Mouse (Mus musculus): Measurements from ENCODE around the gene Gtpbp10. TPM values are rescaled to one million over a fixed set of nuclear protein-coding genes. Genes with fewer than 3 reads are reported as not detected.

Gtpbp10 gene
- 2.4 and 3.1 TPM in 2 replicates for polyA plus RNA-seq (2012; rRNA removed)

DNA sequence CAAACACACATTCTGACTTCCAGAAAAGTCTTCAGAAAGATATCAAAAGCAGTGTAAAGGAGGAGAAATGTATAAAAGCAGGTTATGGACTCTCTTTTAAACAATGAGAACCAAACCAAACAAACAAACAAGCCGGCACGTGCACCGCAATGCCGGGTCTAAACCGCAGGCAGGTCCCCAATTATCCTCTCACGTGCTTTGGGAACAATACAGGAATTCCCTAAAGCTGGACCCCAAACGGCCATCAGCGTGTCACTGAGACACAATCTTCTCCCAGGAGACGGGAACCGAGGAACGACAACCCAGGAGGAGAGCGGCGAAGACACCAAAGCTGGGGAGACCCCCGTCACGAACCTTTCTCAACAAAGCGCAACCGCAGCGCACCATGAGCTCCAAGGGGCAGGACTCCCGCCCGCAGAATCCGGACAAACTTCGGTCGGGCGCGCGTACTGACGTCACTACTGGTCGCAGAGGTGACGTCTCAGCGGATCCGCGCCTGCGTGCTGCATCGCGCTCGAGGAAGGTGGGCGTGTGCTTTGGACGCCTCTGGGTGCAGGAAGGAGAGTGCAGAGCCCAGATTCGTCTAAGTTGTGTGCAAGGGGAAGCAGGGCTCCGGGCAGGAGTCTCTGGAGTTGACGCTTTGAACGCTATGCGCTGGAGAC, at the start of gene Gtpbp10:
Gene Gtpbp10, minus strand, starts transcription at position 460 of the 662 bp plus-strand sequence.
- WGBS, result under 1% methylated on average over 43 of the region's 43 CpGs
- peak; percentile 70 for DNase-seq (ENCODE audit: low read depth, low spot score)

DNA sequence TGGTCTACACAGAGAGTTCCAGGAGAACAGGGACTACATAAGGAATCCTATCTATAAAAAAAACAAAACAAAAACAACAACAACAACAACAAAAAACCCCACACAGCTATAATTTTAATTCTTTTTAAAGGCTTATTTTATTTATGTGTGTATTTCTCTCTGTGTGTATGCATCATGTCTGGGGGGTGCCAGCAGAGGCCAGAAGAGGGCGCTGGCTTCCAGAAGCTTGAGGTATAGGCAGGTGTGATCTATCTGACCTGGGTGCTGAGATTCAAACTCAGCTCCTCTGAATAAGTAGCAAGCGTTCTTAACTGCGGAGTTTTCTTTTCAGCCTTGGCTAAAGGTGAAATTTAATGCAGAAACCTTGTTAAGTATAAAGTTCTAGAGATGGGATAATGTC, 28.3 kb upstream of the Gtpbp10 start:
- WGBS, result 84% methylated on average over 3 of the region's 3 CpGs
- DNase-seq (ENCODE audit: low read depth, low spot score), result no peak

- WGBS, result 1% methylated on average over 24 of the region's 24 CpGs
- DNase-seq (ENCODE audit: low read depth, low spot score), result no peak
These were observed 14.5 kb upstream of the Gtpbp10 start, which contains the start of gene Gm8773 for GRCm38 (mm10) chr5:5573749-5574317. TSS of gene Gm8773 (plus strand) at chr5:5573799.

- 59% methylated on average over 3 of the region's 3 CpGs for WGBS
- DNase-seq (ENCODE audit: low read depth, low spot score), result no peak
These were observed 3.1 kb upstream of the Gtpbp10 start for GRCm38 (mm10) chr5:5562435-5562834.

- WGBS, result 75% methylated on average over 4 of the region's 4 CpGs
- no peak for DNase-seq (ENCODE audit: low read depth, low spot score)
These were observed 1.8 kb upstream of the Gtpbp10 start for GRCm38 (mm10) chr5:5561041-5561706.

GRCm38 (mm10) chr5:5559798-5560197, 460 bp upstream of the Gtpbp10 start:
- 35% methylated on average over 8 of the region's 8 CpGs for WGBS
- no peak for DNase-seq (ENCODE audit: low read depth, low spot score)

- 88% methylated on average over 1 of the region's 1 CpGs for WGBS
- DNase-seq (ENCODE audit: low read depth, low spot score), result no peak
These were observed 8.2 kb downstream of the Gtpbp10 start for GRCm38 (mm10) chr5:5551110-5551509.

GRCm38 (mm10) chr5:5540385-5540784, 19.0 kb downstream of the Gtpbp10 start:
- no peak for DNase-seq (ENCODE audit: low read depth, low spot score)
- 68% methylated on average over 3 of the region's 3 CpGs for WGBS

DNA sequence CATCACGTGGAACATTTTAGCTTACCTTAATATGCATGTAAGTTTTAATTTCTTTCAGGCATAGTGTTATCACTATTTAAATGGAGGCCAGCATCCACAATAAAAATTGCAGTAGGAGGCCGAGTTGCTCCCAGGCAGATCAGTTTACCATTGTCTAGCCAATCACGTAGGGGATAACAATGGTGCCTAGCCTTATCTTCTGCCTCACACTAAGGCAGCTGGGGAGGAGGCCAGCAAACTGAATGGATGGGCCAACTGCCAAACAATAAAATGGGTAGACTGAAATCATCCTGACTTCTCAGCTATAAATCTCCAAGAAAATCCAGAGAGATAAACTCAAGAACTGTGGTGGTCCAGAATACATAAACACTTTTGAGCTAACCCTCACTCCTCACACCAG, 19.6 kb downstream of the Gtpbp10 start:
- WGBS, result 45% methylated on average over 3 of the region's 3 CpGs

DNA sequence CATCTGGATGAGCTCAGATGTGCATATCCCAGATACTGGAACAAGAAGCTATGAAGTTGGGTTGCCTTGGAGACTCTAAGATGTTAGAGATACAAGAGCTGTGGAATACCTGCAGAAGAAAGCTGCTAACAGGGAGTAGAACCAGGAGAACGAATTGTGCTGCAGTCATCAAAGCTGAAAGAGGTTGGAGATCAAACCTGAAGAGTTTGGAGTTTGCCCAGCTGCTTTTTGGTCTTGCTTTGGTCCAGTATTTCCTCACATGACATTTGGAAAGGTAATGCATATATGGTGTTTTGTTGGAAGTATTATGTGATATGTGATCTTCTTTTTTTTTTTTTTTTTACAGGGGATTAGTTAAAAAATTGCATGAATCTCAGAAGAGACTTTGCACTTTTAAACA, 23.2 kb downstream of the Gtpbp10 start:
- DNase-seq (ENCODE audit: low read depth, low spot score), result no peak
- WGBS, result 95% methylated on average over 1 of the region's 1 CpGs

More for the DNA sequence above, 19.6 kb downstream of the Gtpbp10 start:
- DNase-seq (ENCODE audit: low read depth, low spot score), result no peak

DNA sequence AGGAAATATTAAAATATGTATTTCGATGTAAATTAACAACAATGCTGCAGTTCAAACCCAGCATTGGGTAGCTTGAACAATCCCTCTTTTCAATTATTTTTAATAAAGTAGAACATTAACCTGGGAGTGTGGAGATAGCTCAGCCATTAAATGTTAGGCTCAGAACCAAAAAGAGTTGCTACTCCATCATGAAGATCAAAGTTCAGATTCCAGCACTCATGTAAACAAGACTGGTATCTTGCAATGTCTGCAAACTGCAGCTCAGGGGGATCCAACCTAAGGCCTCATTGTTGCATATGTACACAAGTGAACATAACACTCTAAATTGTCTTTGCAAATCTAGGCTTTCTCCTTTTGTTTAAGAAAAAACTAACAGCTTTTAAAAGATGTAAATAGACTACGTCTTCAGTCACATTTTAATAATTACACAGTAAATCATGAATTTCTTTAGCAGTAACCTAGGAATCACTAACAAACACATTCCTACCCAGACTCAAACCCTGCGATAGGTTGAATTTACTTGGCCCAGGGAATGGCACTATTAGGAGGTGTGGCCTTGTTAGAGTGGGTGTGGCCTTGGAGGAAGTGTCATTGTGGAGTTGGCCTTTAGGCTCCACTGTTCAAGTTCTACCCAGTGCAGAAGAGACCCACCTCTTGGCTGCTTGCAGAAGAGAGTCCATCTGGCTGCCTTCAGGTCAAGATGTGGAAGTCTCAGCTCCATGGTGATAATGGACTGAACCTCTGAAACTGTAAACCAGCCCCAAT, 25.5 kb downstream of the Gtpbp10 start:
- 37% methylated on average over 3 of the region's 3 CpGs for WGBS
- no peak for DNase-seq (ENCODE audit: low read depth, low spot score)

DNA sequence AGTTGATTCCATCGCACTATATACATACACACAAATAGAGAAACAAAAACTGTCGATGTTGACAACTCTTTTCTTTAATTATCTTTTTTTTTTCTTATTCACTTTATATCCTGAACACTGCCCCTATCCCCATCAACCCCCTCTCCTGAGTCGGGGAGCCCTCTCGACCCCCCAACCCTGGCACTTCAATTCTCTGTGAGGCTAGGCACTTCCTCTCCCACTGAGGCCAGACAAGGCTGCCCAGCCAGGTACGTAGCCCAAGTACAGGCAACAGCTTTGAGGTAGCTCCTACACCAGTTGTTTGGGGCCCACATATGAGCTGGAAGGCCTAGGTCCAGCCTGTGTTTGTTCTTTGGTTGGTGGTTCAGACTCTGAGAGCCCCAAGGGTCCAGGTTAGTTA, 43.9 kb downstream of the Gtpbp10 start:
- no peak for DNase-seq (ENCODE audit: low read depth, low spot score)
- 81% methylated on average over 5 of the region's 5 CpGs for WGBS

DNA sequence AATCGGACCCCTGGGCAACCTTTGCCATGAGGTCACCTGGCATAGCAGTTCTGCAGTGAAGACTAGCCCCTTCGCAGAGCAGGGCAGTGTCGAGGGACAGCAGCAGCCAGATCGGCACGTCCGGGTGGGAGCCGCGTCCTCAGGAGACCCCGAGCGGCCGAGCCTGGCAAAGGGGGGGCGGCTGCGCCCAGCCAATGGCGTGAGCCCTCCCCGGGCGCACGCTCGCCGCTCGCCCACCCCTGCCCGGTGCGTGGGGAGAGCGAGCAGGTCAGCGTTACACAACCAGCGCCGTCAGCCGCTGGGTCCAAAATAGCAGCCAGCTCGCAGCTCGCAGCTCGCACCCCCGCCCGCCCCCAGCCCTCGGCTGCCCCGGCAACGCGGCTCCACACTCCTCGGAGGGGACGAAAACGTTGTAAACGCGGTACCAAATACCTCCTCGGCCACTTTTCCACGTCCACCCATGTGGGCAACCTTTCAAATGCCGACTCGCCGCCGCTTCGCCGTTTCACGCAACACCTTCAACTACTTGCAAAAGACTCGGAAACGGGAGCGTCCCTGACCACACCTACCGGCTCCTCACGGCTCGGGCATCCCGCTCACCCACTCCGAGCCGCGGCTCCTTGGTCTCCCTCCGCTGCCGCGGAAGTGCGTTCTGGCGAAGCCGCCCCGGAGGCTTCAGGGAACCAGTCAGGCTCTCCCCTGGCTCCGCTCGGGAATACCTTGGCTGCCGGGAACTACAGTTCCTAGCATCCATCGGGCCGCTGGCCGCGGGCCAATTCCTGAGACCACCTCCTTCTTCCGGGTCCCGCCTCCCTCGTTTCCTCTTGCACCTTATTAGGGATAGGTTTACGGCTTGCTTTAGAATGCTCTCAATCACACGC, 44.9 kb downstream of the Gtpbp10 start, which contains the start of gene Cldn12:
Gene Cldn12, minus strand, starts transcription at position 763 of the 881 bp plus-strand sequence.
- peak; percentile 85 for DNase-seq (ENCODE audit: low read depth, low spot score)
- WGBS, result under 1% methylated on average over 79 of the region's 79 CpGs

GRCm38 (mm10) chr5:5511401-5511800, 47.9 kb downstream of the Gtpbp10 start:
- DNase-seq (ENCODE audit: low read depth, low spot score), result no peak
- 80% methylated on average over 3 of the region's 3 CpGs for WGBS

DNA sequence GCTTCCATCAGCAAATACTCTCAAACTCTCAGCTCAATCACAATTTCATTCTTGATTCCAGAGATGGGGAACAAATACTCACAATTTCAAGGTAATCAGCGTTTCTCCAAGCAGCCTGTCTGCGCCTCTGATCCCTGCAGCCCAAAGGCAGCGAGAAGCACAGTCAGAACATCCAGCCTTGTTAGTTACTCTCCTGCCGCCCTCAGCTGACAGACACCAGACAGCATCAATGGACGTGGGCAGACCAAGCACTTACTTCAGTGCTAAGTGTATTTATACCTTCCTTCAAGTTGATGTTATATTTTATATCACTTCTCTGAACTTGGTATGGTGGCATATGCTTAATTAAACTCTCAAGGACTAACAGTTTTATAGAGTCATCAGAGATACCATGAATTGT, 48.3 kb downstream of the Gtpbp10 start:
- no peak for DNase-seq (ENCODE audit: low read depth, low spot score)
- 88% methylated on average over 5 of the region's 5 CpGs for WGBS

GRCm38 (mm10) chr5:5510304-5510887, 48.9 kb downstream of the Gtpbp10 start:
- WGBS, result 78% methylated on average over 10 of the region's 10 CpGs
- DNase-seq (ENCODE audit: low read depth, low spot score), result no peak

DNA sequence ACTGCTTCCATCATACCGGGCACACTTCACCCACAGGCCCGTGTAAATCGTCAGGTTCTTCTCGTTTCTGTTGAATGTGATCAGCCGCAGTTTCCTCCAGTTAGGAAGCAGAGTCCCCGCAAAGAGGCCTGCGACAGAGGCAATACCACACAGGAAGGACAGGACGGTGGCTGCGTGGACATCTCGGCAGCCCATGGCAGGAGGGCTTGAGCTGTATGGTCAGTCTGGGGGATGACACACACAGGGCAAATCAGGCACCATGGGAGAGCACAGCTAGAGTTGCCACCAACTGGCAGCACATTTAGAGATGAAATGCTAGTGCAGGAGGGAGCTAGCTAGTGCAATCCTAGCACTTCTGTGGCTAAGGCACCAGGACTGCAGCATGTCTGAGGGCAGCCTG, 51.1 kb downstream of the Gtpbp10 start:
- DNase-seq (ENCODE audit: low read depth, low spot score), result no peak
- 91% methylated on average over 10 of the region's 10 CpGs for WGBS

GRCm38 (mm10) chr5:5507701-5508225, 51.6 kb downstream of the Gtpbp10 start:
- no peak for DNase-seq (ENCODE audit: low read depth, low spot score)
- WGBS, result 52% methylated on average over 20 of the region's 20 CpGs

DNA sequence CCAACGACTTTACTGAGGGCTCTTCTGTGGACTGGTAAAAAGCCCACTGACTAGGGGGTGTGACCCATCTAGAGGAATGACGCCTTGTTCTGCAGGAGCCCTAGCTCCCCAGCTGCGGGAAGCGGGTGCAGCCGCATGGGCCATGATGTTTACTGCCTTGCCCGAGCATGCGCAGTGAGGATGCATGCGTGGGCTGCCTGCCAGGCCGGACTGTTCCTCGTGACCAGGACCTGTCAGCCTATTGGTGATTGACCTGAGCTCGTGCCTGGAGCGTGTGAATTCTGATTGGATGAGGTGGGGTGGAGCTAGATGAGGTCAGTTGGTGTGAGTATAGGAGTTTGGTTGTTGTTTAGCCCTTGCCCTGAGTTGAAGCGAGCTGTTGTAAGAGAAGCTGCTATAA, 54.9 kb downstream of the Gtpbp10 start:
- 89% methylated on average over 13 of the region's 13 CpGs for WGBS
- no peak for DNase-seq (ENCODE audit: low read depth, low spot score)

All from large intestine, adult 2 months (tissue).